Mouse (Mus musculus) thymus, adult 2 months (tissue): ENCODE results near the gene Cdx2.

Source experiments
- CTCF ChIP-seq: fragments of 200-500 bp; IDR thresholded peaks from 2 replicates; pipeline ENCODE4 v1.5.1; 2012; ENCODE audit warnings: mild to moderate bottlenecking, control low read depth, low read length, moderate library complexity, borderline replicate concordance; ENCODE audit not compliant: control insufficient read depth, poor library complexity, insufficient read depth; ENCODE audit errors: extremely low read depth
- POLR2A ChIP-seq: fragments of 200-500 bp; IDR thresholded peaks from 2 replicates; pipeline ENCODE4 v1.6.1; 2012; ENCODE audit warnings: mild to moderate bottlenecking, low read length, control low read depth, moderate library complexity; ENCODE audit not compliant: control insufficient read depth, poor library complexity, insufficient read depth; ENCODE audit errors: extremely low read depth

GRCm38 (mm10) chr5:147308451-147308850 is 1.4 kb upstream of the Cdx2 start:
- TF ChIP-seq CTCF, result no peak
- TF ChIP-seq POLR2A, result no peak
